Mouse (Mus musculus): Measurements from ENCODE around the gene Apbb2. TPM values are rescaled to one million over a fixed set of nuclear protein-coding genes. Genes with fewer than 3 reads are reported as not detected.

The Apbb2 gene
- total and polyA plus RNA-seq, 3 experiments, result 26.7 to 40.0 (median 39.9) TPM

- Histone ChIP-seq H3K36me3 (ENCODE audit: control insufficient read depth, insufficient read depth, low read length) (peaks cover 3% of the 10 kb centered on the region), H3K4me1 (ENCODE audit: control insufficient read depth, insufficient read depth, low read length) (peaks cover 2% of the 10 kb centered on the region; the same call in 1 of the 2 replicates), H3K4me3 (no peak overlapping the region), H3K79me2 (replicated peaks; ENCODE audit: control insufficient read depth, insufficient read depth, low read length) (peaks cover 2% of the 10 kb centered on the region; the same call in 1 of the 2 replicates), H3K27me3 (ENCODE audit: control insufficient read depth, insufficient read depth, low read length) (no peaks in the 10 kb centered on the region), H3K27ac (no peak overlapping the region), H3K9ac (ENCODE audit: low read depth, low read length) (no peak overlapping the region)
- DNase-seq, result no peak
- 73% methylated on average over 7 of the region's 7 CpGs for WGBS
- TF ChIP-seq EP300 (IDR thresholded peaks at IDR 0.05; ENCODE audit: insufficient read depth, low read depth, low read length) (no peak), CTCF (IDR thresholded peaks at IDR 0.05) (no peak), POLR2A (IDR thresholded peaks at IDR 0.05; ENCODE audit: insufficient read depth, low read depth, low read length) (no peak)
- intact Hi-C loops (cut with DNase I), result no loop called here
Measured at GRCm38 (mm10) chr5:66486028-66486427, 132.6 kb downstream of the Apbb2 start.

GRCm38 (mm10) chr5:66476266-66476665, 142.3 kb downstream of the Apbb2 start:
- H3K4me3 ChIP-seq, result no peak overlapping the region
- no peaks in the 10 kb centered on the region for H3K27me3 ChIP-seq (ENCODE audit: control insufficient read depth, insufficient read depth, low read length)
- H3K79me2 ChIP-seq (replicated peaks; ENCODE audit: control insufficient read depth, insufficient read depth, low read length), result no peaks in the 10 kb centered on the region
- peaks cover 7% of the 10 kb centered on the region for H3K36me3 ChIP-seq (ENCODE audit: control insufficient read depth, insufficient read depth, low read length)
- TF ChIP-seq EP300 (IDR thresholded peaks at IDR 0.05; ENCODE audit: insufficient read depth, low read depth, low read length) (no peak), CTCF (IDR thresholded peaks at IDR 0.05) (no peak), POLR2A (IDR thresholded peaks at IDR 0.05; ENCODE audit: insufficient read depth, low read depth, low read length) (no peak)
- WGBS, result 92% methylated on average over 10 of the region's 10 CpGs
- H3K27ac ChIP-seq, result no peak overlapping the region
- intact Hi-C loops (cut with DNase I), result no loop called here
- no peak overlapping the region for H3K9ac ChIP-seq (ENCODE audit: low read depth, low read length)
- peaks cover 21% of the 10 kb centered on the region for H3K4me1 ChIP-seq (ENCODE audit: control insufficient read depth, insufficient read depth, low read length)
- no peak for DNase-seq

GRCm38 (mm10) chr5:66475824-66476223, 142.8 kb downstream of the Apbb2 start:
- WGBS, result 83% methylated on average over 6 of the region's 6 CpGs
- intact Hi-C loops (cut with DNase I), result no loop called here
- no peak overlapping the region for H3K4me3 ChIP-seq

GRCm38 (mm10) chr5:66474153-66474552, 144.4 kb downstream of the Apbb2 start:
- no peak overlapping the region for H3K4me3 ChIP-seq
- H3K27me3 ChIP-seq (ENCODE audit: control insufficient read depth, insufficient read depth, low read length), result no peaks in the 10 kb centered on the region
- intact Hi-C loops (cut with DNase I), result loop anchor here (5.0 kb wide), 3 partner anchors 33 to 128 kb away; no protein-coding TSS in a partner anchor
- H3K36me3 ChIP-seq (ENCODE audit: control insufficient read depth, insufficient read depth, low read length), result peaks cover 9% of the 10 kb centered on the region
- H3K27ac ChIP-seq, result peak overlapping the region; percentile 41; the same call in 1 of the 2 replicates
- 63% methylated on average over 11 of the region's 11 CpGs for WGBS
- no peaks in the 10 kb centered on the region for H3K79me2 ChIP-seq (replicated peaks; ENCODE audit: control insufficient read depth, insufficient read depth, low read length)
- no peak for TF ChIP-seq POLR2A (IDR thresholded peaks at IDR 0.05; ENCODE audit: insufficient read depth, low read depth, low read length)
- TF ChIP-seq EP300 (IDR thresholded peaks at IDR 0.05; ENCODE audit: insufficient read depth, low read depth, low read length), result no peak
- no peak for TF ChIP-seq CTCF (IDR thresholded peaks at IDR 0.05)
- H3K4me1 ChIP-seq (ENCODE audit: control insufficient read depth, insufficient read depth, low read length), result peaks cover 25% of the 10 kb centered on the region
- H3K9ac ChIP-seq (ENCODE audit: low read depth, low read length), result peak overlapping the region; percentile 16; the same call in 1 of the 2 replicates
- DNase-seq, result no peak

More at GRCm38 (mm10) chr5:66475824-66476223, 142.8 kb downstream of the Apbb2 start:
- Histone ChIP-seq H3K79me2 (replicated peaks; ENCODE audit: control insufficient read depth, insufficient read depth, low read length) (no peaks in the 10 kb centered on the region), H3K4me1 (ENCODE audit: control insufficient read depth, insufficient read depth, low read length) (peaks cover 24% of the 10 kb centered on the region), H3K27me3 (ENCODE audit: control insufficient read depth, insufficient read depth, low read length) (no peaks in the 10 kb centered on the region), H3K27ac (no peak overlapping the region), H3K36me3 (ENCODE audit: control insufficient read depth, insufficient read depth, low read length) (peaks cover 7% of the 10 kb centered on the region), H3K9ac (ENCODE audit: low read depth, low read length) (no peak overlapping the region)
- no peak for TF ChIP-seq CTCF (IDR thresholded peaks at IDR 0.05)
- no peak for TF ChIP-seq EP300 (IDR thresholded peaks at IDR 0.05; ENCODE audit: insufficient read depth, low read depth, low read length)
- no peak for TF ChIP-seq POLR2A (IDR thresholded peaks at IDR 0.05; ENCODE audit: insufficient read depth, low read depth, low read length)
- no peak for DNase-seq

GRCm38 (mm10) chr5:66473599-66473998, 145.0 kb downstream of the Apbb2 start:
- peak in 1 of 2 experiments; percentile 31 for DNase-seq
- Histone ChIP-seq H3K4me3 (no peak overlapping the region), H3K27ac (peak overlapping the region; percentile 4; the same call in 1 of the 2 replicates)

GRCm38 (mm10) chr5:66470837-66471236, 147.7 kb downstream of the Apbb2 start:
- no peak for DNase-seq
- peaks cover 9% of the 10 kb centered on the region for H3K36me3 ChIP-seq (ENCODE audit: control insufficient read depth, insufficient read depth, low read length)
- 60% methylated on average over 5 of the region's 5 CpGs for WGBS
- peaks cover 21% of the 10 kb centered on the region for H3K4me1 ChIP-seq (ENCODE audit: control insufficient read depth, insufficient read depth, low read length)
- H3K9ac ChIP-seq (ENCODE audit: low read depth, low read length), result no peak overlapping the region
- no peaks in the 10 kb centered on the region for H3K27me3 ChIP-seq (ENCODE audit: control insufficient read depth, insufficient read depth, low read length)
- intact Hi-C loops (cut with DNase I), result loop anchor here (5.0 kb wide), 3 partner anchors 36 to 131 kb away; no protein-coding TSS in a partner anchor
- H3K79me2 ChIP-seq (replicated peaks; ENCODE audit: control insufficient read depth, insufficient read depth, low read length), result 0 out of 2 replicates have a peak, but pooled peaks cover 1% of the 10 kb centered on the region
- no peak for TF ChIP-seq EP300 (IDR thresholded peaks at IDR 0.05; ENCODE audit: insufficient read depth, low read depth, low read length)
- TF ChIP-seq POLR2A (IDR thresholded peaks at IDR 0.05; ENCODE audit: insufficient read depth, low read depth, low read length), result no peak
- no peak for TF ChIP-seq CTCF (IDR thresholded peaks at IDR 0.05)
- no peak overlapping the region for H3K4me3 ChIP-seq
- H3K27ac ChIP-seq, result peak overlapping the region; percentile 75

More at GRCm38 (mm10) chr5:66473599-66473998, 145.0 kb downstream of the Apbb2 start:
- H3K36me3 ChIP-seq (ENCODE audit: control insufficient read depth, insufficient read depth, low read length), result peaks cover 8% of the 10 kb centered on the region
- WGBS, result 53% methylated on average over 12 of the region's 12 CpGs
- no peaks in the 10 kb centered on the region for H3K79me2 ChIP-seq (replicated peaks; ENCODE audit: control insufficient read depth, insufficient read depth, low read length)
- peaks cover 21% of the 10 kb centered on the region for H3K4me1 ChIP-seq (ENCODE audit: control insufficient read depth, insufficient read depth, low read length)
- intact Hi-C loops (cut with DNase I), result loop anchor here (5.0 kb wide), 3 partner anchors 34 to 129 kb away; no protein-coding TSS in a partner anchor
- H3K27me3 ChIP-seq (ENCODE audit: control insufficient read depth, insufficient read depth, low read length), result no peaks in the 10 kb centered on the region
- H3K9ac ChIP-seq (ENCODE audit: low read depth, low read length), result no peak overlapping the region
- TF ChIP-seq EP300 (IDR thresholded peaks at IDR 0.05; ENCODE audit: insufficient read depth, low read depth, low read length) (0 out of 2 replicates have a peak, but pooled peaks have one; percentile 20), CTCF (IDR thresholded peaks at IDR 0.05) (no peak), POLR2A (IDR thresholded peaks at IDR 0.05; ENCODE audit: insufficient read depth, low read depth, low read length) (peak; percentile 44; the same call in 1 of the 2 replicates)
